Mouse (Mus musculus) kidney, embryonic 16.5 days (tissue): ENCODE measurements at regions not wholly inside any gene's neighbourhood (a gene's known extent, or its start where the extent isn't known, plus 50 kb on each side); places are given as distances from the start of the nearest gene placed in this dataset.

Experiments used
- ATAC-seq: fragments of 200-750 bp; cut with Nextera tagmentation; 2 replicates; pipeline ENCODE4 v1.8.0; 2017; ENCODE audit warnings: moderate TSS enrichment; ENCODE audit not compliant: low FRiP score, low TSS enrichment
- H3K27ac ChIP-seq: fragments of 300-500 bp; sonication (generic); 2 replicates; pipeline ENCODE4 v1.5.1; 2014; ENCODE audit warnings: low read length
- H3K27me3 ChIP-seq: fragments of 300-500 bp; sonication (generic); 2 replicates; pipeline ENCODE4 v1.6.1; 2014; ENCODE audit warnings: low read length, control low read depth, mixed read lengths; ENCODE audit not compliant: insufficient read depth
- H3K36me3 ChIP-seq: fragments of 300-500 bp; sonication (generic); 2 replicates; pipeline ENCODE4 v1.6.1; 2014; ENCODE audit warnings: low read length, control low read depth, mixed read lengths; ENCODE audit not compliant: insufficient read depth
- H3K4me1 ChIP-seq: fragments of 300-500 bp; sonication (generic); 2 replicates; pipeline ENCODE4 v1.6.1; 2014; ENCODE audit warnings: low read length, control low read depth, mixed read lengths; ENCODE audit not compliant: insufficient read depth
- H3K4me2 ChIP-seq: fragments of 300-500 bp; sonication (generic); replicated peaks from 2 replicates; pipeline ENCODE4 v1.6.1; 2014; ENCODE audit warnings: low read depth, low read length
- H3K4me3 ChIP-seq: fragments of 300-500 bp; sonication (generic); 2 replicates; pipeline ENCODE4 v1.5.1; 2014; ENCODE audit warnings: mild to moderate bottlenecking, low read length
- H3K9ac ChIP-seq: fragments of 300-500 bp; sonication (generic); replicated peaks from 2 replicates; pipeline ENCODE4 v1.6.1; 2014; ENCODE audit warnings: low read length
- H3K9me3 ChIP-seq: fragments of 300-500 bp; sonication (generic); 2 replicates; pipeline ENCODE4 v1.6.1; 2016; ENCODE audit warnings: low read length, control low read depth
- WGBS: fragments of 180-500 bp; shearing (Covaris S2); extraction: QIAGEN DNeasy Blood & Tissue Kit; methylation state at CpG from one replicate; pipeline ENCODE4 v1.1.7; 2014; 5-methylcytosine and 5-hydroxymethylcytosine counted together

- Histone ChIP-seq H3K4me2 (no peak overlapping the region), H3K9ac (no peak overlapping the region), H3K4me1 (no peaks in the 10 kb centered on the region), H3K27ac (no peak overlapping the region), H3K27me3 (no peaks in the 10 kb centered on the region), H3K9me3 (no peaks in the 10 kb centered on the region), H3K4me3 (no peak overlapping the region), H3K36me3 (no peaks in the 10 kb centered on the region)
- ATAC-seq = no peak
- 88% methylated on average over 3 of the region's 3 CpGs for WGBS
These were observed 794.8 kb upstream of the Slitrk1 start for GRCm38 (mm10) chr14:109708733-109709132.

GRCm38 (mm10) chr14:109700296-109700695 lies 786.3 kb upstream of the Slitrk1 start:
- Histone ChIP-seq H3K36me3 (no peaks in the 10 kb centered on the region), H3K9ac (no peak overlapping the region), H3K4me2 (no peak overlapping the region), H3K9me3 (no peaks in the 10 kb centered on the region), H3K4me3 (no peak overlapping the region), H3K4me1 (no peaks in the 10 kb centered on the region), H3K27ac (no peak overlapping the region), H3K27me3 (no peaks in the 10 kb centered on the region)
- ATAC-seq = no peak
- WGBS = 66% methylated on average over 2 of the region's 2 CpGs

GRCm38 (mm10) chr14:109668566-109669116 lies 754.7 kb upstream of the Slitrk1 start:
- 69% methylated on average over 2 of the region's 2 CpGs for WGBS
- peak; percentile 80; the same call in 1 of the 2 replicates for ATAC-seq

GRCm38 (mm10) chr14:109668076-109668475 lies 754.1 kb upstream of the Slitrk1 start:
- H3K4me2 ChIP-seq = no peak overlapping the region
- no peaks in the 10 kb centered on the region for H3K9me3 ChIP-seq
- H3K27ac ChIP-seq = no peak overlapping the region
- H3K4me1 ChIP-seq = no peaks in the 10 kb centered on the region
- H3K27me3 ChIP-seq = no peaks in the 10 kb centered on the region
- no peaks in the 10 kb centered on the region for H3K36me3 ChIP-seq
- H3K9ac ChIP-seq = no peak overlapping the region
- WGBS = 53% methylated on average over 2 of the region's 2 CpGs
- ATAC-seq = no peak
- no peak overlapping the region for H3K4me3 ChIP-seq

More at GRCm38 (mm10) chr14:109668566-109669116, 754.7 kb upstream of the Slitrk1 start:
- Histone ChIP-seq H3K4me2 (no peak overlapping the region), H3K27me3 (no peaks in the 10 kb centered on the region), H3K9me3 (no peaks in the 10 kb centered on the region), H3K4me1 (no peaks in the 10 kb centered on the region), H3K36me3 (no peaks in the 10 kb centered on the region), H3K27ac (no peak overlapping the region), H3K4me3 (no peak overlapping the region), H3K9ac (no peak overlapping the region)

GRCm38 (mm10) chr14:109663503-109664039 lies 749.6 kb upstream of the Slitrk1 start:
- 91% methylated on average over 5 of the region's 5 CpGs for WGBS
- Histone ChIP-seq H3K27ac (no peak overlapping the region), H3K36me3 (no peaks in the 10 kb centered on the region)

GRCm38 (mm10) chr14:109660351-109660750 lies 746.4 kb upstream of the Slitrk1 start:
- ATAC-seq = no peak
- H3K27me3 ChIP-seq = no peaks in the 10 kb centered on the region

More at GRCm38 (mm10) chr14:109663503-109664039, 749.6 kb upstream of the Slitrk1 start:
- ATAC-seq = no peak
- Histone ChIP-seq H3K9ac (no peak overlapping the region), H3K27me3 (no peaks in the 10 kb centered on the region), H3K4me2 (no peak overlapping the region), H3K4me1 (no peaks in the 10 kb centered on the region), H3K4me3 (no peak overlapping the region), H3K9me3 (no peaks in the 10 kb centered on the region)

GRCm38 (mm10) chr14:109648536-109648935 lies 734.6 kb upstream of the Slitrk1 start:
- WGBS = 84% methylated on average over 4 of the region's 4 CpGs

More at GRCm38 (mm10) chr14:109660351-109660750, 746.4 kb upstream of the Slitrk1 start:
- Histone ChIP-seq H3K9ac (no peak overlapping the region), H3K36me3 (no peaks in the 10 kb centered on the region), H3K4me2 (no peak overlapping the region), H3K4me1 (no peaks in the 10 kb centered on the region), H3K9me3 (no peaks in the 10 kb centered on the region), H3K4me3 (no peak overlapping the region), H3K27ac (no peak overlapping the region)

More at GRCm38 (mm10) chr14:109648536-109648935, 734.6 kb upstream of the Slitrk1 start:
- H3K4me2 ChIP-seq = no peak overlapping the region
- H3K27me3 ChIP-seq = no peaks in the 10 kb centered on the region
- no peak overlapping the region for H3K9ac ChIP-seq
- H3K9me3 ChIP-seq = no peaks in the 10 kb centered on the region
- H3K36me3 ChIP-seq = no peaks in the 10 kb centered on the region
- H3K4me1 ChIP-seq = no peaks in the 10 kb centered on the region
- ATAC-seq = no peak
- no peak overlapping the region for H3K4me3 ChIP-seq
- H3K27ac ChIP-seq = no peak overlapping the region
